Mouse (Mus musculus) gastrocnemius, postnatal 4 days (tissue): ENCODE results near the gene Nup160. TPM values are rescaled to one million over a fixed set of nuclear protein-coding genes. Genes with fewer than 3 reads are reported as not detected.

Experiments used
- DNase-seq, 2 experiments: peaks; one replicate each; pipeline ENCODE4 v3.0.0; 2021 to 2022; ENCODE audit warnings: low spot score in 2 of 2, mixed read lengths in 2 of 2
- total RNA-seq, 2 experiments: library from RNA; stranded (reverse); gene quantifications; 2 replicates each; pipeline ENCODE4 v1.2.3; 2021

The Nup160 gene
- total RNA-seq, 2 experiments from 2014 or later = 17.1 to 22.3 TPM

DNA sequence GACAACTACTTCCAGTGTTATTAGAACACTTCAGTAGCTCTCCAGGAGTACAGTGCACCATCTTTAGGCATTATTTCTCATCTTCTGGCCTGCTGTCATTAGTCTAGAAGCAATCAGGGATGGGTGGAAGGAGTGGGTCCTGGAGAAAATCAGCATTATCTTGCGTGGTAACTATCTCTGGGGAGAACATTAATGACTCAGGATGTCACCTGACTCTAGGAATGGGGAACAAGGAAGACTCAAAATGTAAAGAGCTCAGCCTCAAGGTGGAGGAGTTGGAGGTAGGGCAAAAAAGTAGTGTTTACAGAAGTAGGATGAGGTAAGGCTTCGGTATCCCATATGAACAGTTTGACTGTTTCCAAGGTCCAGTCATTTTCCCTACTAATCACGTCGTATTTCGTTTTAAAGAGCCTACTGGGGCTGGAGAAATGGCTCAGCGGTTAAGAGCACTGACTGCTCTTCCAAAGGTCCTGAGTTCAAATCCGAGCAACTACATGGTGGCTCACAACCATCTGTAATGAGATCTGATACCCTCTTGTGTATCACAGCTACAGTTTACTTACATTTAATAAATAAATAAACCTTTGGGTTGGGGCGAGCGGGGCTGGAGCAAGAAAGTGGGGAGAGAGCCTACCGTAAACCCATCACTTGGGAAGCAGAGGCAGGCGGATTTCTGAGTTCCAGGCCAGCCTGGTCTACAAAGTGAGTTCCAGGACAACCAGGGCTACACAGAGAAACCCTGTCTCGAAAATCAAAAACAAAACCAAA is 67.5 kb downstream of the Nup160 start:
- DNase-seq = no peak

DNA sequence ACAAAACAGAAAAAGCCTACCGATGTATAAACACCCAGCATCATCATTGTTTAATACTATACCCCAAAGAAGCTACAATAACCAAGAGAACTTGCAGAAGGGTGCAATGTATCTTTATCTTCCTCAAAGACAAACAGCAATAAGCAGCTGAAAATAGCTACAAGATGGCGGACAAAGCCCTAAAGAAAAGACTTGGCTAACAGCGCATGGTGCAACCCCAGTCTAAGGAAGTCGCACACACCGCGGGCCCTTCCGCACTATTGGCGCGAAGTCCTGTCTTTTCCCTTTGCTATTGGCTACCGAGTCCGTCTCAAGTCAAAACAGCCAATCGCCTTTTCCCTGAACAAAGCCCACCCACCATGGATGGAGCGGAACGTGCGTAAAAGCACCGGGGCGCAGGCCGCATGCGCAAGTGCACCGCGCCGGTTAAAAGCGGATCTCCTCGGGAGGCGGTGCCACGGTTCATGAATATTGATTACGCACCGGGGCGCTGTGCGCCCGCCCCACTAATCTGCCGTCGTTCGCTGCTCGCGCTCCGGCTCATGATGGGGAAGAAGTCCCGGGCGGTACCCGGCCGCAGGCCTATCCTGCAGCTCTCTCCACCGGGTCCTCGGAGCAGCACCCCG is 68.2 kb downstream of the Nup160 start, which contains the start of gene Fnbp4:
Gene Fnbp4, plus strand, starts transcription at position 318 of the 626 bp plus-strand sequence.
- peak; percentile 85 to 96 for DNase-seq

DNA sequence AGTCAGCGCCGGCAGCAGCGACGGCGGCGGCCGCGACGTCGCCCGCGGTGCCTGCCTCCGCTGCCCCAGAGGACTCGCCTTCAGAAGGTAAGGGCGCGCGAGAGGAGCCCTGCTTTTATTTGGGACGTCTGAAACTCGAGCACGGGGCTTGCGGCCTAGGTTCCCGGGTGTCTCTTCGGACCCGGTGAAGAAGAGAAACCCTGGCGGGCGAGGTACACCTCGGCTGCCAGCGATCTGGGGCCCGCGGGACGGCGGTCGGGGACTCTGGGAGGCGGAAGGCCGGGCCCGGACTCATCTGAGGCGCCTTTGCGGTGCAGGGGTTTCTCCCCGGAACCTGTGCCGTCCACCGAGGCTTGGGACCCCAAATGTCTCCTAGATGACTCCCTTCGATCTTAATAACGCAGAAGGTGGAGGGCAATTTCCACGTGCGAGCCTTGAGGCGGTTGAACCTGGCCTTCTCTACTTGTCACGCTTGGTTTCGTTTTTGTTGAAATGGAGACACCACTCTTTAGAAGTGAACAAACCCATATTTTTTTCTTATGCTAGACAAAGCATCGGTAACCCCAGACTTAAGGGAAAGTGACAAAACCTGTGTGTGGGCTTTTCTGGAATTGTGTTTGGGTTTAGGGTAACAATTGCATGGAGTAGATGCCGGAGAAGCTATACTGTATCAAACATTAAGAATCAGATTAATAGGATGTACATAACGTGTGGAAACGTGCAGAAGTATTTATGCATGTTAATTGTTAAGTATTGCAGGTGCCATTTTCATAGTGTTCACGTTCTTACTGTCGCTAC is 68.9 kb downstream of the Nup160 start:
- DNase-seq = peak; percentile 27 to 58

DNA sequence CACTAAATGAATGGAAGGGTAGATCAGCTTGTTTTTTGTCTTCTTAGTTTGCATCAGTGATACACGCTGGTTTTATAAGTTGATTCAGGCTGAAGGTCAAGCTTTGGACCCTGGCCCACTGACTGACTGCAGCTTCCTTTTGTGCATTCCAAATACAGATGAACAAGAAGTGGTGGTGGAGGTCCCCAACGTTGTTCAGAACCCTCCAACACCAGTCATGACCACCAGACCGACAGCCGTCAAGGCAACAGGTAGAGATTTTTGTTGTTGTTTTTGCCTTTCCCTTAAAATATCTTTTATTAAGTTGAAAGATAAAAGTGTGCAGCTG is 69.5 kb downstream of the Nup160 start:
- peak in 1 of 2 experiments; percentile 15 for DNase-seq

DNA sequence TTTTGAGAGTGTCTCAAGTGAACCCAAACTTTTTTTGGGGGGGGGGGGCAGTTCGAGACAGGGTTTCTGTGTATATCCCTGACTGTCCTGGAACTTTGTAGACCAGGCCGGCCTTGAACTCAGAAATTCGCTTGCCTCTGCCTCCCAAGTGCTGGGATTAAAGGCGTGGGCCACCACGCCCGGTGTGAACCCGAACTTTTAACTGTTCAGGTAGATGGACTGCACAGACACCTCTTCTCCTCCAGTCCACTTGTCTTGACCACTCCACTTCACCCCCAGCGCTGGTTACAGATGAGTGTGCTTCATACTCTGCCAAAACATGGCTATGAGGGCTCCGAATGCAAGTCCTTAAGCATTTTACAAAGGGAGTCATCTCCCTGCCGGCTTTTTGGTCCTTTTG is 70.1 kb downstream of the Nup160 start:
- DNase-seq = no peak

DNA sequence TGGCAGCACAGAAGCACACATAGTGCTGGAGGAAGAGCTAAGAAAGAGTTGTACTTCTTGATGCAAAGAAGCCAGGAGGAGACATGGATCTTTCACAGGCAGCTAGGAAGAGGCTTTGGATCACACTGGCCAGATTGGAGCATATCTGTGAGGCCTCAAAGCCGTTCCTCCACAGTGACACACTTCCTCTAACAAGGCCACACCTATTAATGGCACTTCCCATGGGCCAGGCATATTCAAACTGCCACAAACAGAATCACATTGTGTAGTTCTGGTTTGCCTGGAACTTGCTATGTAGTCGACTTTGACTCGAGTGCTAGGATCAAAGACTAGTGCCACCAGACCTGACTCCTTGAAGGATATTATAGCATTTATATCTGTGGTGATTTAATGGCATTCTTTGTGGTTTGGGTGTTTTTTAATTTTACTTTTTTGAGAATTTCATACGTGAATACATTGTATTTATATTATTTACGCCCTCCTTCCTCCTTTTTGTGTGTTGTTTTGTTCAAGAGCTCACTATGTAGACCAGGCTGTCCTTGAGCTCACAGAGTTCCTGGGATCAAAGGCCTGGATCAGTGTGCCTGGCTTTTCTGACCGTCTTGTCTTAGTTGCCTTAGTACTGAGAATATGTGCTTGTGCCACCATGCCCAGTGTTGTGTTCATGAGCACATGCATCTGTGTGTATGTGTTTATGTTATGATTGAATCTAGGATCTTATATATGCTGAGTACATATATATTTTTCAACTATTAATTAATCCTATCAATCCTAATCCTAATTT is 72.9 kb downstream of the Nup160 start:
- DNase-seq = no peak

DNA sequence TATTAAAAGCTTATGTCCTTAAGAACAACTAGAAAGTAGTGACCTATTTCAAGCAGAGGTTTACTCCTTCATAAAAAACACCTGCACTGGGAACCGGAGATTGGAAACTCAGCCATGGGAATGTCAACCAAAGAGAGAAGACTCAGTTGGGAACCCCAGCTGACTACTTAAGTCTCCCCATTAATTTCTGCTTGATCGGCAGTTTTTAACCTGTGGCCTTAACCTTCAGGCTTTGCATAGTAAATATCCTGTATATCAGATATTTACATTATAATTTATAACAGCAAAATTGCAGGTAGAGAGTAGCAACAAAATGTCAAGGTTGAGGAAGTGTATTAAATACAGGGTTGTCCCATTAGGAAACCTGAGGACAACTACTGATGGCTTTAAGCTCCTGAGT is 76.5 kb downstream of the Nup160 start:
- DNase-seq = no peak

DNA sequence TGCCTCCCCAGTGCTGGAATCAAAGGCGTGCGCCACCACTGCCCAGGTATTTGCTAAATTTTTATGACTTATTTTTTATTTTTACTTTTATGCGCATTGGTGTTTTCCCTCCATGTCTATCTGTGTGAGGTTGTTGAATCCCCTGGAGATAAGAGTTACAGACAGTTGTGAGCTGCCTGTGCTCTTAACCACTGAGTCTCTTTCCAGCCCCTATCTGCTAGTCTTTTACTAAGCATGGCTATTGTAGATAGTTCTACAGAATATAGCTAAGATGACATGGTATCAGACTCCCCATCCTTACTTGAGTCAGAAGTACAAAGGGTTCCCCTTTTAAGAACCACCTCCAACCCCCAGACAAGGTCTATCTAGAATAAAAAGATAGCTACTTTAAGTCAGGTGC is 77.2 kb downstream of the Nup160 start:
- no peak for DNase-seq

DNA sequence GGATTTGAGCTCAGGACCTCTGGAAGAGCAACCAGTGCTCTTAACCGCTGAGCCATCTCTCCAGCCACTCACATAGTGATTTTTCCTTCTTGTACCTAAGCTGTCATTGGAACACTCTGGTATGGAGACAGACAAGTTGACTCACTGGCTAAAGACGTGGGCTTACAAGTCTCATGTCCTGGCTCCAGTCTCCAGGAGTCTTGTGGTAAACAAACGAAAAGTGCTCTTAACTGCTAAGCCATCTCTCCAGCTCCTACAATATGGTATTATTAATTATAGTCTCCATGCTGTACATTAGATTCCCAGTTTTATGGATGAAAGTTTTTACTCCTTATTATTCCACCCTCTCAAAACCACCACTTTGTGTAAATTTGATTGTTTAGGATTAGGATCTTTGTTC is 88.1 kb downstream of the Nup160 start:
- DNase-seq = no peak

DNA sequence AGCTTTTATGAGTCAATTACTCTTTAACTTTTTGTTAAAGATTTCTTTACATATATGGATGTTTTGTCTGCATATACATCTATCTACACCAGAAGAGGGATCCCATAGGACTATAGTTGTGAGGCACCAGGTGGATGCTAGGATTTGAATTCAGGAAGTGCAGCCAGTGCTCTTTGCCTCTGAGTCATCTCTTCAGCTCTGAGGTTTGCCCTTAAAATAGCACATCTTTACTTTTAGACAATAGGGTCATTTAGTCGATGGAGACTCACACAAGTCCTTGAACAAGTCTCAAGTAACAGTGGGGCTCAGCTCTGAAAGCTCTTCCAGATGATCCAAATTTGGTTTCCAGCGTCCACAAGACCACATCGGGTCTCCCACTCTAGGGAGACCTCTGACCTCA is 104.3 kb downstream of the Nup160 start:
- DNase-seq = no peak

DNA sequence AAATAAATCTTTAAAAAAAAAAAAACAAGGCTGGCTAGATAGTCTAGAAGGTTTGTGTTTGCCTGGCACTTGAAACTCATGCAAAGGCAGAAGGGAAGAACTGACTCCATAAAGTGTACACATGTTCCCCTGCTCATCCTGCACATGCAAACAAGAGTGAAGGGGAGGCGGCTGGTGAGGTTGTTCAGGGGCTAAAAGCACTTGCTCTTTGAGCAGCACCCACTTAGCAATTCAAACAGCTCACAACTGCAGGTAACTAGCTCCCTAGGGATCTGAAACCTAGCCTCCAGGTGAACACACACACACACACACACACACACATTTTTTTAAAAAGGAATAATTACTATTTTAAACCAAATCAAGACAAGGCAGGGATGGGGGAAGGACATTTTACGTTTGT is 104.9 kb downstream of the Nup160 start:
- DNase-seq = no peak

DNA sequence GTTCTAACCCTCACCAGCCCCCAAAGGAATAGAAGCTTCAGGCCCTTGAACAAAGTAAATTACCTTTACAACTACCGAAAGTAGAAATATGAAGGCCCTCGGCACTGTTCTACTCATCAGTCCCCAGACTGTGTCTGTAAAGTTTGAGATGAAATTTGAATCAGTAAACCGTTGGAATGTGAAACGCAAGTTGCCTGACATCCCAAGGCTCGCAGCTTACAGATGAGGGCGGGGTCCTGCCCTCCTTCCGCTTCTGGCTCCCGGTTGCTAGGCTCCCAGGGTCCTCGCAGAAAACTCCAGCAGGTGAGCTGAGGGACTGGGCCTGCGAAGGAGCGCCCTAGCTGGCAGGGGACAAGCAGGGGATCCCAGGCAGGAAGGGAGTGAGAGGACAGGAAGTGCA is 105.4 kb downstream of the Nup160 start, which contains the start of gene Agbl2:
Gene Agbl2, plus strand, starts transcription at position 270 of the 400 bp plus-strand sequence.
- DNase-seq = peak in 1 of 2 experiments; percentile 24

DNA sequence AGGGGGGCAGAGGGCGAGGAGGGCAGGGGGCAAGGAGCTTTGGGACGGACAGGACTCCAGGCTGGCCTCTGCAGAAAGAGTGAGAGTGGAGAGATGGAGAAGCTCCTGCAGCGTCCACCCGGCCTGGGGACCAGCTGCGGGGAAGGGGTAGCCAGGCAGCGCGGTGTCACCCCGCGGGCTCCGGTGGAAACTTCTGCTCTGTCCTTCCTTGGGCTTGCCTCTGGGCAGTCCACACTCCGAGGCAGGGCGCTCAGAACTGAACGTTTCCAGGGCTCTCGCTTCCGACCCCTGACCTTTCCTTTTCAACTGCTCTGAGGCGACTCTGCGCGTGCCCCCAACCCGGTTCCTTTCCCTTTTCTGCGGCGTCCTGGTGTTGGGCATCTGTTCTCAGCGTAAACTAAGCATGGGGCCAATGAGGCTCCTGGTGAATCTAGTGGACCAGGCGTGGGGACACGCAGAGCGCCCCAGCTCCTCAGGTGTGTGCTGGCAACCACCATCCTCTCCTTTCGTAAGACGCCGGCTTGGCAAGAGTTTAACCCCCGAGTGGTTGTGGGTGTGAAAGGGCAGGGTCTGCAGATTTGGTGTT is 106.0 kb downstream of the Nup160 start:
- peak; percentile 21 to 39 for DNase-seq

Other genes with a start within 250 kb of the Nup160 start
- gene Ptprj, start 96.6 kb upstream of the Nup160 start, total RNA-seq = 10 to 100 TPM; 12.5 to 12.7 TPM
- gene Fnbp4, start 68.2 kb downstream of the Nup160 start, total RNA-seq = 10 to 100 TPM; 38.6 to 51.3 TPM
- gene Agbl2, start 105.5 kb downstream of the Nup160 start, total RNA-seq = under 1 TPM; 0.34 to 0.83 TPM
- gene Mtch2, start 169.9 kb downstream of the Nup160 start, total RNA-seq = 100 to 1,000 TPM; 116 to 138 TPM
- 10 to 100 TPM in 1 of 2 experiments, 1 to 10 TPM in 1; 7.5 to 10.1 TPM for gene C1qtnf4, start 208.6 kb downstream of the Nup160 start, total RNA-seq
- gene Kbtbd4, start 227.5 kb downstream of the Nup160 start, total RNA-seq = 10 to 100 TPM; 19.6 to 23.5 TPM
- 100 to 1,000 TPM; 329 to 331 TPM for gene Ndufs3, start 227.6 kb downstream of the Nup160 start, total RNA-seq